Mouse (Mus musculus): Measurements from ENCODE around the gene Serpina9. TPM values are rescaled to one million over a fixed set of nuclear protein-coding genes. Genes with fewer than 3 reads are reported as not detected.

Gene Serpina9
- polyA plus RNA-seq (2015; fragmentation: Nextera tagmentation; extraction: Ambion mirVana) = 2.1 and 3.8 TPM in 2 replicates

DNA sequence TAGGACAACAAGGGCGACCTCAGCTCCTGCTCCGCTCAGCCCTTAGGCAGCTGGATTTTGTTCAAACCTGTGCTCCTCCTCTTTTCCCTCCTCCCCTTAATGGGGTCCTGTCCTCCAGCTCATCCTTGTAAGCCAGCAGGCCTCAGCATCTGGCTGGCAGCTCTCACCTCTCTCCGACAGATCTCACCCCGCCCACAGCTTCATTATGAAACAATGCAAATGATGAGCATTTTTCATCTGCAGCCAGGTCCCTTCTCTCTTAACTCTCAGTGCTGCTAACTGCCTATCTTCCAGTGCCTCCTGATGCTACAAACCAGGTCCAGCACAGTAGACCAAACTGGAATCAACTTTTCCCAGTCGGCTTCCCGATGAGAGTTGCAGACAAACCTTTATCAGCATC lies at the start of gene Serpina9:
Gene Serpina9, minus strand, starts transcription at position 136 of the 400 bp plus-strand sequence.
- Histone ChIP-seq H3K4me3 (replicated peaks) (no peak within 1 kb of the TSS), H3K27ac (replicated peaks) (no peak within 1 kb of the TSS), H3K36me3 (no peaks in the 10 kb centered on the region), H3K9me3 (replicated peaks) (no peaks in the 10 kb centered on the region), H3K4me2 (replicated peaks) (no peak within 1 kb of the TSS), H3K27me3 (no peaks in the 10 kb centered on the region), H3K4me1 (no peaks in the 10 kb centered on the region), H3K9ac (no peak within 1 kb of the TSS)
- WGBS = 68% methylated on average over 6 of the region's 6 CpGs
- ATAC-seq (ENCODE audit: insufficient number of reproducible peaks, low FRiP score, low TSS enrichment, low read depth) = no peak

GRCm38 (mm10) chr12:104061862-104062261 lies 48.3 kb upstream of the Serpina9 start:
- Histone ChIP-seq H3K9ac (no peak overlapping the region), H3K4me2 (replicated peaks) (no peak overlapping the region), H3K36me3 (no peaks in the 10 kb centered on the region), H3K4me3 (replicated peaks) (no peak overlapping the region), H3K27me3 (no peaks in the 10 kb centered on the region), H3K27ac (replicated peaks) (no peak overlapping the region), H3K9me3 (replicated peaks) (no peaks in the 10 kb centered on the region), H3K4me1 (no peaks in the 10 kb centered on the region)
- 43% methylated on average over 2 of the region's 2 CpGs for WGBS
- ATAC-seq (ENCODE audit: insufficient number of reproducible peaks, low FRiP score, low TSS enrichment, low read depth) = no peak

DNA sequence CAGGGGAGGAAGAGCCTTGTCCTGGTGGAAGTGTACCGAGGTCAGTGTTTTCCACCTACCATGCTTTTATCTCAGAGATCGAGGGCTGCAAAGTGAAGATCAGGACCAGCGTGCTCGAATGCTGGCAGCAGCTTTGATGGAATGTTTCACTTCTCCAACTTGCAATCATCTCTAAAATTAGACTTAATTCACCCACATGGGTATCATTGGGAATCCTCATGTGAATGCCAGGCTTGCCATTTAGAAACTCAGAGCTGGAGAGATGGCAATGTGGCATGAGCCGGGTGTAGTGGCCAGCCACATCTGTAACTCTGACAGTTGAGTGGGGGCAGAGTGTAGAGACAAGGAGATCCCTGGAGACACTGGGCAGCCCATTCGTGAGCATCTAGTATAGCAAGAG lies 46.6 kb upstream of the Serpina9 start:
- Histone ChIP-seq H3K4me1 (no peaks in the 10 kb centered on the region), H3K4me3 (replicated peaks) (no peak overlapping the region), H3K36me3 (no peaks in the 10 kb centered on the region), H3K9me3 (replicated peaks) (no peaks in the 10 kb centered on the region), H3K4me2 (replicated peaks) (no peak overlapping the region), H3K9ac (no peak overlapping the region), H3K27me3 (no peaks in the 10 kb centered on the region), H3K27ac (replicated peaks) (no peak overlapping the region)
- ATAC-seq (ENCODE audit: insufficient number of reproducible peaks, low FRiP score, low TSS enrichment, low read depth) = no peak
- WGBS = 74% methylated on average over 6 of the region's 6 CpGs

- 80% methylated on average over 7 of the region's 7 CpGs for WGBS
These were observed 44.0 kb upstream of the Serpina9 start for GRCm38 (mm10) chr12:104057531-104057930.

DNA sequence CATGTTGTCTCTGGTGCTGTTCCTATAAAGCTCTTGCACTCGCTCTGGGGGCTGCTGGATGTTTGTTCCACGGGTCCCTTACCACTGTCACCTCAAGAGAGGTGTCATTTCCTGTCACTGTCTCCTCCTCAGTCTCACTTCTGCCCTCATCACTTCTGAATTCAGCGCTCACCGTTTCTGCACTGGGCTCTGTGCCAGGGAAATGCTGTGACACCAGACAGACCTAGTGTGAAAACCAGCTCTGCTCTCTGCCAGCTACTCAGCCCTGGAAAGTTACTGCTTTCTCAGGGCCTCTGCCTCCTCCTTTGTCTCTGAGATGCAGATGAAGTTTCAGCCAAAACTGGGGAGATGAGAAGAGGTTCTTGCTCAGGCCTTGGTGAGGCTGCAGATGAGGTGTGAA lies 43.5 kb upstream of the Serpina9 start:
- WGBS = 49% methylated on average over 4 of the region's 4 CpGs
- no peak for ATAC-seq (ENCODE audit: insufficient number of reproducible peaks, low FRiP score, low TSS enrichment, low read depth)
- no peaks in the 10 kb centered on the region for H3K27me3 ChIP-seq

More at GRCm38 (mm10) chr12:104057531-104057930, 44.0 kb upstream of the Serpina9 start:
- Histone ChIP-seq H3K9me3 (replicated peaks) (no peaks in the 10 kb centered on the region), H3K36me3 (no peaks in the 10 kb centered on the region), H3K4me1 (no peaks in the 10 kb centered on the region), H3K27ac (replicated peaks) (no peak overlapping the region), H3K4me2 (replicated peaks) (no peak overlapping the region), H3K27me3 (no peaks in the 10 kb centered on the region), H3K4me3 (replicated peaks) (no peak overlapping the region), H3K9ac (no peak overlapping the region)
- no peak for ATAC-seq (ENCODE audit: insufficient number of reproducible peaks, low FRiP score, low TSS enrichment, low read depth)

DNA sequence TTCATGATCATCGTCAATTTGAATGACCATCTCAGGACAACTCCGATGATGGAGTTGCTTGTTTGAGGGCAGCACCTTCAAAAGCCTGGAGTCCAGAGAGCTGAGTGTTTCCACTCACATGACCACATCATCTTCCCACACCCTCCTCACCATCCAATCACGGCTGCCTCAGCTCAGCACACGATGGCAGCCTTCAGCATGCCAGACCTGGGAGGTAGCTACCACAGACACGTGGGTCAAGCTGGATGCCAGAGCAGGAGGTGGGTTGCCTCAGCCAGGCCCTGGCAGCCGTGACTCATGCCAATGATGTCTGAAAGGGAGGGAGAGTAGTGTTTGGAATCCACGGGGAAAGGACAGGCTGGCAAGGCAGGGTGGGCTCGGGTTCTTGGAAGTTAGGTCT lies 42.2 kb upstream of the Serpina9 start:
- Histone ChIP-seq H3K4me1 (no peaks in the 10 kb centered on the region), H3K4me2 (replicated peaks) (no peak overlapping the region), H3K9me3 (replicated peaks) (no peaks in the 10 kb centered on the region), H3K27me3 (no peaks in the 10 kb centered on the region), H3K36me3 (no peaks in the 10 kb centered on the region), H3K27ac (replicated peaks) (no peak overlapping the region), H3K4me3 (replicated peaks) (no peak overlapping the region), H3K9ac (no peak overlapping the region)
- 76% methylated on average over 8 of the region's 8 CpGs for WGBS
- no peak for ATAC-seq (ENCODE audit: insufficient number of reproducible peaks, low FRiP score, low TSS enrichment, low read depth)

More for the DNA sequence above, 43.5 kb upstream of the Serpina9 start:
- no peaks in the 10 kb centered on the region for H3K9me3 ChIP-seq (replicated peaks)
- no peaks in the 10 kb centered on the region for H3K4me1 ChIP-seq
- no peak overlapping the region for H3K4me2 ChIP-seq (replicated peaks)
- H3K27ac ChIP-seq (replicated peaks) = no peak overlapping the region
- H3K4me3 ChIP-seq (replicated peaks) = no peak overlapping the region
- no peaks in the 10 kb centered on the region for H3K36me3 ChIP-seq
- H3K9ac ChIP-seq = no peak overlapping the region

GRCm38 (mm10) chr12:104053995-104054394 lies 40.4 kb upstream of the Serpina9 start:
- no peaks in the 10 kb centered on the region for H3K4me1 ChIP-seq
- no peaks in the 10 kb centered on the region for H3K9me3 ChIP-seq (replicated peaks)
- H3K9ac ChIP-seq = no peak overlapping the region
- H3K4me2 ChIP-seq (replicated peaks) = no peak overlapping the region
- no peaks in the 10 kb centered on the region for H3K36me3 ChIP-seq
- no peak overlapping the region for H3K27ac ChIP-seq (replicated peaks)
- no peak for ATAC-seq (ENCODE audit: insufficient number of reproducible peaks, low FRiP score, low TSS enrichment, low read depth)
- H3K27me3 ChIP-seq = no peaks in the 10 kb centered on the region
- H3K4me3 ChIP-seq (replicated peaks) = no peak overlapping the region
- 54% methylated on average over 1 of the region's 1 CpGs for WGBS

DNA sequence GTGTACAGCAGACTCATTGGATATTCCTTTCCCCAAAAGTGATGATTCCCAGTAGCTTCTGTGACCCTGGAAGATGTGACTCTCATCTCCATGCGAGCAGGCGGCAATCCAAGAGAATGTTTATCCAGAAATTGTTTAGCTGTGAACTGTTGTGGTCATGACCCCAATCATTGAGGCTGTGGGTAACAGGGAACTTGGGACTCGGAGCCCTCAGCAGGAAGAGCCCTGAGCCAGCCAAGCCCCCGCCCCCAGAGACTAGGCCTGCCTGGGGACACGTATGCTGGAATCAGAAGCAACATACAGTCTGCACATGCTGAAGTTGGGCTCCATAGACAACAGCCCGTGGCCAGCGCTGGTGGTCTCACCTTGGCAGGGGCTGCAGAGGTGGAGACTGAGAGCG lies 32.2 kb upstream of the Serpina9 start:
- Histone ChIP-seq H3K4me2 (replicated peaks) (no peak overlapping the region), H3K9ac (no peak overlapping the region), H3K4me1 (no peaks in the 10 kb centered on the region), H3K36me3 (no peaks in the 10 kb centered on the region), H3K27ac (replicated peaks) (no peak overlapping the region), H3K27me3 (no peaks in the 10 kb centered on the region), H3K4me3 (replicated peaks) (no peak overlapping the region), H3K9me3 (replicated peaks) (no peaks in the 10 kb centered on the region)
- ATAC-seq (ENCODE audit: insufficient number of reproducible peaks, low FRiP score, low TSS enrichment, low read depth) = no peak
- 80% methylated on average over 8 of the region's 8 CpGs for WGBS

- H3K36me3 ChIP-seq = no peaks in the 10 kb centered on the region
- no peaks in the 10 kb centered on the region for H3K4me1 ChIP-seq
- H3K27me3 ChIP-seq = no peaks in the 10 kb centered on the region
- H3K27ac ChIP-seq (replicated peaks) = no peak within 1 kb of the TSS
- no peak within 1 kb of the TSS for H3K9ac ChIP-seq
- ATAC-seq (ENCODE audit: insufficient number of reproducible peaks, low FRiP score, low TSS enrichment, low read depth) = no peak
- H3K4me2 ChIP-seq (replicated peaks) = no peak within 1 kb of the TSS
- H3K9me3 ChIP-seq (replicated peaks) = no peaks in the 10 kb centered on the region
- no peak within 1 kb of the TSS for H3K4me3 ChIP-seq (replicated peaks)
- 84% methylated on average over 7 of the region's 7 CpGs for WGBS
These were observed 30.8 kb upstream of the Serpina9 start, which contains the start of gene Serpina12 for GRCm38 (mm10) chr12:104044343-104044742. Gene Serpina12 (minus strand): TSS chr12:104044443.

- Histone ChIP-seq H3K36me3 (no peaks in the 10 kb centered on the region), H3K4me1 (no peaks in the 10 kb centered on the region), H3K4me3 (replicated peaks) (no peak overlapping the region), H3K4me2 (replicated peaks) (no peak overlapping the region), H3K27ac (replicated peaks) (no peak overlapping the region), H3K9ac (no peak overlapping the region), H3K27me3 (no peaks in the 10 kb centered on the region), H3K9me3 (replicated peaks) (no peaks in the 10 kb centered on the region)
- ATAC-seq (ENCODE audit: insufficient number of reproducible peaks, low FRiP score, low TSS enrichment, low read depth) = no peak
- WGBS = 90% methylated on average over 2 of the region's 2 CpGs
These were observed 29.2 kb upstream of the Serpina9 start for GRCm38 (mm10) chr12:104042753-104043152.

DNA sequence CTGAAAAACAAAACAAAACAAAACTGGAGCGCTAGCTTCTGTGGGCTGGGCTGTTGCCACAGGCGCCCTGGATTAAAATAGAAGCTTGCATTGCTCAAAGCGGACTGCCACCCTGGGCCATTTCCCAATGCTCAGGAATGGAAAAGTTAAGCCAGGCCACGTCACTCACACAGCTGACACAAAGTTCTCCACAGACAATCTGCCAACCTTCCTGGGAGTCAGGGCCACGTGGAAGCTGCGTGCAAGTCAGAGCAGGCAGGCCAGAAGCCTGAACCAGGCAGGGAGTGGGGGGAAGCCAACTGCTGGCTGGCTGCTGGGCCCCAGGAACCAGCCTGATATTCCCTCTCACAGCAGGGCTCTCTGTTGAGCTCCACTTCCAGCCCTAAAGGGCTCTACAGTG lies 27.8 kb upstream of the Serpina9 start:
- Histone ChIP-seq H3K4me3 (replicated peaks) (no peak overlapping the region), H3K4me2 (replicated peaks) (no peak overlapping the region), H3K9ac (no peak overlapping the region), H3K27me3 (no peaks in the 10 kb centered on the region), H3K9me3 (replicated peaks) (no peaks in the 10 kb centered on the region), H3K36me3 (no peaks in the 10 kb centered on the region), H3K4me1 (no peaks in the 10 kb centered on the region), H3K27ac (replicated peaks) (no peak overlapping the region)
- ATAC-seq (ENCODE audit: insufficient number of reproducible peaks, low FRiP score, low TSS enrichment, low read depth) = no peak
- 51% methylated on average over 6 of the region's 6 CpGs for WGBS

DNA sequence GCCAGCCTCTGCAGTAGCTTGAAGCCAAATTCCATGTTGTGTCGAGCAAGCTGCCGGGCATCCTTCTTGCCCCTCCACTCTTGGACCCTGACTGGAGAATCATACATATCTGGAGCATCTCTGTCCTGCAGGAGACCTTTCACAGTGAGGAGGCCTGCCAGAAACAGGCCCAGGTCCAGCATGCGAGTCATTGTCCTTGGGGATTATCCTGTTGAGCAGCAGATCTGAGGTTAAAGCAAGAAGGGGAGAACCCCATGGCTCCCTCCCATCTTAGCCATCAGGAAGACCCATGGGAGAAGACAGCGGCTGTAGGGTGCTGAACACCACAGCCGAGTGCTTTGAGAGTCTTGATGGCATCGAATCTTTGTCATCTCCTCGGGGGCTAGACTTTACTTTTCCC lies 24.6 kb upstream of the Serpina9 start:
- H3K4me3 ChIP-seq (replicated peaks) = no peak overlapping the region
- no peaks in the 10 kb centered on the region for H3K27me3 ChIP-seq
- no peak overlapping the region for H3K27ac ChIP-seq (replicated peaks)
- WGBS = 86% methylated on average over 7 of the region's 7 CpGs
- H3K9ac ChIP-seq = no peak overlapping the region
- no peaks in the 10 kb centered on the region for H3K9me3 ChIP-seq (replicated peaks)
- ATAC-seq (ENCODE audit: insufficient number of reproducible peaks, low FRiP score, low TSS enrichment, low read depth) = no peak
- H3K4me1 ChIP-seq = no peaks in the 10 kb centered on the region
- no peak overlapping the region for H3K4me2 ChIP-seq (replicated peaks)
- no peaks in the 10 kb centered on the region for H3K36me3 ChIP-seq
